Mouse (Mus musculus): ENCODE results near the gene Hdac4.

Hdac4 gene

GRCm38 (mm10) chr1:91964486-91965335 lies 230.8 kb downstream of the Hdac4 start:
- CTCF ChIA-PET = no interaction called here

- CTCF ChIA-PET = interaction anchor here (0.6 to 1.1 kb wide), 3 partner anchors 10 to 398 kb away, joined by 3 to 4 read pairs (median 4); no protein-coding TSS in a partner anchor
Measured at GRCm38 (mm10) chr1:91962256-91962655, 233.2 kb downstream of the Hdac4 start.

- CTCF ChIA-PET = no interaction called here
Measured at GRCm38 (mm10) chr1:91961231-91961630, 234.3 kb downstream of the Hdac4 start.

GRCm38 (mm10) chr1:91959891-91960290 lies 235.6 kb downstream of the Hdac4 start:
- CTCF ChIA-PET = no interaction called here

- CTCF ChIA-PET = no interaction called here
Measured at GRCm38 (mm10) chr1:91959044-91959443, 236.5 kb downstream of the Hdac4 start.

- CTCF ChIA-PET = no interaction called here
Measured at GRCm38 (mm10) chr1:91956229-91956628, 239.3 kb downstream of the Hdac4 start.

GRCm38 (mm10) chr1:91954954-91955353 lies 240.5 kb downstream of the Hdac4 start:
- CTCF ChIA-PET = no interaction called here

- CTCF ChIA-PET = interaction anchor here (1.0 kb wide), 1 partner anchor 10 kb away, joined by 3 read pairs; no protein-coding TSS in a partner anchor
Measured at GRCm38 (mm10) chr1:91952912-91953311, 242.6 kb downstream of the Hdac4 start.

- CTCF ChIA-PET = no interaction called here
Measured at GRCm38 (mm10) chr1:91947441-91947840, 248.1 kb downstream of the Hdac4 start.

- CTCF ChIA-PET = no interaction called here
Measured at GRCm38 (mm10) chr1:91942583-91942982, 252.9 kb downstream of the Hdac4 start.

- CTCF ChIA-PET = no interaction called here
Measured at GRCm38 (mm10) chr1:91942031-91942430, 253.5 kb downstream of the Hdac4 start.

GRCm38 (mm10) chr1:91941094-91941493 lies 254.4 kb downstream of the Hdac4 start:
- CTCF ChIA-PET = no interaction called here

- CTCF ChIA-PET = no interaction called here
Measured at GRCm38 (mm10) chr1:91935171-91935570, 260.3 kb downstream of the Hdac4 start.

GRCm38 (mm10) chr1:91933681-91934080 lies 261.8 kb downstream of the Hdac4 start:
- CTCF ChIA-PET = no interaction called here

- CTCF ChIA-PET = no interaction called here
Measured at GRCm38 (mm10) chr1:91932221-91932620, 263.3 kb downstream of the Hdac4 start.

- CTCF ChIA-PET = no interaction called here
Measured at GRCm38 (mm10) chr1:91931786-91932185, 263.7 kb downstream of the Hdac4 start.

GRCm38 (mm10) chr1:91931196-91931595 lies 264.3 kb downstream of the Hdac4 start:
- CTCF ChIA-PET = interaction anchor here (0.7 kb wide), 1 partner anchor 542 kb away, joined by 6 read pairs; the partner anchor contains the start of gene Ndufa10

- CTCF ChIA-PET = no interaction called here
Measured at GRCm38 (mm10) chr1:91929051-91929450, 266.4 kb downstream of the Hdac4 start.

GRCm38 (mm10) chr1:91927536-91928315 lies 267.8 kb downstream of the Hdac4 start:
- CTCF ChIA-PET = no interaction called here

- CTCF ChIA-PET = no interaction called here
Measured at GRCm38 (mm10) chr1:91923567-91923966, 271.9 kb downstream of the Hdac4 start.

- CTCF ChIA-PET = no interaction called here
Measured at GRCm38 (mm10) chr1:91922235-91923152, 273.0 kb downstream of the Hdac4 start.

GRCm38 (mm10) chr1:91921702-91922101 lies 273.8 kb downstream of the Hdac4 start:
- CTCF ChIA-PET = no interaction called here

All from spleen, embryonic (tissue).